Mouse (Mus musculus) heart, postnatal 0 days (tissue): ENCODE data around the gene Nrf1.

ENCODE experiments used
- CTCF ChIP-seq: IDR thresholded peaks from 2 replicates; pipeline ENCODE4 v1.5.1; 2016; ENCODE audit warnings: antibody characterized with exemption, control low read depth, low read depth
- EP300 ChIP-seq: IDR thresholded peaks from 2 replicates; pipeline ENCODE4 v1.6.1; 2016; ENCODE audit warnings: antibody characterized with exemption, low read depth

DNA sequence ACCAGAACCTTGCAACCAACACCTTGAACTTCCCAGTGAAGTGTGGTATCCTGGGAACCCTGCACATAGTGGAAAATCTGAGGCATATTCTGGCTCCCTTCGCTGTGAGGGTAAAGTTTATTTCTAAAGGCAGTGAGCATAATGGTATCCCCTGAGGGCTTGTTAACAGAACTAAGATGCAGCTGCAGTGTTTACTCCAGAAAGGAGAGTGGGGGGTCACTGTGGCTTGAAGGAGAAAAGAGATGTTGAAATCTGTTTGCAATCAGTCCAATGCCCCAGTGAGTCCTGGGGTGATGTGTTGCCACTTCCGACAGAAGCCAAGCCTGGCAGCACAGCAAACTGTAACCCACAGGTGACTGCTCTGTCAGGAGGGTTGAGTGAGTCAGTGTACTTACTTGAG is 73.4 kb downstream of the Nrf1 start:
- no peak for TF ChIP-seq CTCF
- TF ChIP-seq EP300 = no peak
